Mouse (Mus musculus): Measurements from ENCODE around the gene Ushbp1. TPM values are rescaled to one million over a fixed set of nuclear protein-coding genes. Genes with fewer than 3 reads are reported as not detected.
A peak's percentile ranks its signal among the peaks of the same experiment; 100 is the strongest.
"Not testable (repeated sequence)": the region's sequence is repeated elsewhere in the genome, so short reads cannot be mapped to it uniquely, and the experiment has no call there.

Ushbp1 gene
- total RNA-seq, 2 experiments from 2014 or later, result 11.0 to 12.9 TPM

DNA sequence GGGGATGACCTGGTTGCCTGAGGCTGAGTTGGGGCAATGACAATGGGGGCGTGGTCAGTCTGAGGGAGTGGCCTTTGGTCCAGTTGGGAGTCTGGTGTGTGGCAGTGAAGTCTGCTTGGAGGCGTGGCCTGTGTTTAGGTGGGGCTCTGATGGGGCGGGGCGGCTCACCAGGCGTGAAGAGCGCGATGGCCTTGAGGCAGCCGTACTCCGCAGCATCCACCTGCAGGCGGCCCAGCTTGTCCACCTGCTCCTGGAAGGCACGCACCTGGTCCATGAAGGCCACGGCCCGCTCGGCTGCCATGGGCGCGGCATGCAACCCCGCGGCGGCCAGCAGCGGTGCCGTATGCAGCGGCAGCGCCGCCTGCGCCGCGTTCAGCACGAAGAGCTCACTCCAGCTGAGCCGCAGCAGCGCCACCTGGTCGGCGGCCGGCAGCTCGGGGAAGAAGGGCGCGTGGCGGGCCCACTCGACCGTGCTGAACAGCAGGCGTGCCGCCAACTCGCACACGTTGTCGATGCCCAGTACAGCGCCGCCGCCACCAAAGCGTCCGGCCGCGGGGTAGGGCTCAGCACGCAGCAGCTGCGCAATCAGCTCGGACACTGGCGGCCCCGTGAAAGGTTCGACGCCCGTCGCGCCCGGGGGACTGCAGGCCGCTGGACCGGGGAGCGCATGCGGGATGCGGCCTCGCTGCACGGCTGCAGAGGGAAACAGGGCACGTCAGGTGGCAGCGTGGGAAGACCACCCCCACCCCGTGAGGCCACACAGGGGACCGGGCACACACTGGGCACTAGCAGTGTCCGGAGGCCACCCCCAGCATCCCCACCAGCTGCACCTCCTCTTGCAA, 19.8 kb downstream of the Ushbp1 start:
- DNase-seq, result peak; percentile 58
- intact Hi-C loops (cut with DNase I; ENCODE audit: low total_unique reads), result loop anchor here (10.0 kb wide), 1 partner anchor 89 kb away; the partner anchor contains the start of genes Abhd8, Dda1 and Mrpl34

DNA sequence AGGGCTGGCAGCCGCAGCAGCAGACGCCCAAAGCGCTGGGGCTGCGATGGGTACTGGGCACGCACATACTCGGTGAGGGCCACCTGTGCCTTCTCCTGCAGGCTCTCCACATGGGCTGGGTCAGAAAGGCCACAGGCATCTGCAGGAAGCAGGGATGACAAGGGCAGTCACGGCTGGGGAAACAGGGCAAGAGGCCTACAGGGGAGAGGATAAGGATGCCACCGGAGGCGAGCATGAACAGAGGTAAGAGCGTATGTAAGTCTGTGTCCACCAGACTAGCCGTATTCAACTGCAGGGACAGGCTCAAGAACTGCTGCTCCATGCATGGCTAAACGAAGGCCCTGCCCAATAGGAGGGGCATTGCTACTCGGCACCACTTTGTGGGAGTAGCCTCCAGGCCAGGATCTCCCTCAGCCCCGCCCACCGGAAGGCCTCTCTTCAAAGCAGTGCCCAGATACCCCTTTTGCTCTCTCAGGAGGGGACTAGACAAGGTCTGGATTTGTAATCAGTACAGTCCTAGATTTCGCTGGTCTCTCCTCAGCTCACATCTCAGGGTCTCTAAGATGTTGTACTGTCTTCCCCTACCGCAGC, 20.9 kb downstream of the Ushbp1 start:
- intact Hi-C loops (cut with DNase I; ENCODE audit: low total_unique reads), result loop anchor here (5.0 to 10.0 kb wide), 2 partner anchors 33 to 90 kb away; partner anchors contain the start of genes Abhd8, Ankle1, Dda1 and Mrpl34
- no peak for DNase-seq

DNA sequence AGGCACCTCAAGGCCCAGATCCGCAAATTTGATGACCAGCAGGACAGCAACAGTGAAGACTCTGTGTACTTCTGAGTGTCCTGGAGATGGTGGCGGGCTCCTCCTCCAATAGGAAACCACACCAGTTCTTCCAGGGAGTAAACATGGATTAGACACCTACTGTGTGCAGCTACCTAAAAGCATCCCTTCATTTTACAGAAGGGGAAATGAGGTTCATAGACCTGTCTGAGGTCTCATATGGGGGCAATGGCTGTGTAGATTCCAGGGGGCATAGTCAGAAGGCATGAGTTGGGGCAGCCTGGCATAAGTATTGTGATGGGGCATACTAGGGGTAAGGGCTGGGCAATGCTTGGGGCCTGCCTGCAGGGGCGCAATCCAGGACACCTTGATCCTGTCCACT, 22.6 kb downstream of the Ushbp1 start:
- intact Hi-C loops (cut with DNase I; ENCODE audit: low total_unique reads), result loop anchor here (5.0 to 10.0 kb wide), 2 partner anchors 34 to 92 kb away; partner anchors contain the start of genes Abhd8, Ankle1, Dda1 and Mrpl34
- DNase-seq, result no peak

DNA sequence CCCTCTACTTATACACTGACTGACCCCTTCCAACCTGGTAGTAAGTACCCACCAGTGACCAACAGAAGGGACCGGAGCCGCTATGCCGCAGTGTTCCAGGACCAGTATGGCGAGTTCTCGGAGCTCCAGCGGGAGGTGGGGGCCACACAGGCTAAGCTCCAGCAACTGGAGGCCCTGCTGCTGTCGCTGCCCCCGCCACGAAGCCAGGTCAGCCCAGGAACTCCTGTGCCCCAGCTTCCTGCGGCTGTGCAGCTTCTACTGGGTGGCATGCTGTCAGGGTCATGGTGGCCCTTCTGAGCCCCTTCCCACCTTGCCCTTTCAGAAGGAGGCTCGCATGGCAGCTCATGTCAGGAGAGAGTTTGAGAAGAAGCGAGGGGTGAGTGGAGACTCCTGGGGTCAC, 23.2 kb downstream of the Ushbp1 start:
- intact Hi-C loops (cut with DNase I; ENCODE audit: low total_unique reads), result loop anchor here (5.0 to 10.0 kb wide), 2 partner anchors 35 to 92 kb away; partner anchors contain the start of genes Abhd8, Ankle1, Dda1 and Mrpl34
- DNase-seq, result no peak

DNA sequence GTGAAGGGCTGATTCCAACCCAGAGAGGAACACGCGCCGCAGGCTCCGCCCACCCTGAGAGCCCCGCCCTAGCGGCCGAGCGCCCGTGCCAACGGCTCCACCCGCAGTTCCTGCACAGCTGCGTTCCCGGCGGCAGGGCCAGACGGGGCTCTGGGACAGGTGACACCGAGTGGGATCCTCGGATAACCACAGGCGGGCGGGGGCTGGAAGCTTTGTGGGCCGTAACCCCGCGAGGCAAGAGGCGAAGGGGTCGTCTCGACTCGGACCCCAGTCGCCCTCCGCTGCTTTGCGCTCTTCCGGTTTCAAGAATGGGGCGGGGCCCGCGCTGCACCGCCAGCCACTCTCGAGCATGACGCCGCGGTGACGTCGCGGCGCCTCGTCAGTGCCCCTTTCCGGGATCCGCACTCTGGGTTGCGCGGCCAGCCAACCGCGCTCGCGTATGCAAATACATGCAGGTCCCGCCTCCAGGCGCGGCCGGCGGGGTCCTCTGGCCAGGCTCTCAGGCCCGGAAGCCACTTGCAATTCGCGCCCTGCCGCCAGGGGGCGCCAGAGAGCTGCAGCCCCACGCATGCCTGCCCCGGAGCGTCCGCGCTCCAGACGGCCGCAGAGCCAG, 24.3 kb downstream of the Ushbp1 start, which contains the start of gene Ocel1:
Gene Ocel1, plus strand, starts transcription at position 63 of the 613 bp plus-strand sequence.
- DNase-seq, result peak; percentile 97
- intact Hi-C loops (cut with DNase I; ENCODE audit: low total_unique reads), result loop anchor here (5.0 to 10.0 kb wide), 2 partner anchors 36 to 93 kb away; partner anchors contain the start of genes Abhd8, Ankle1, Dda1 and Mrpl34

DNA sequence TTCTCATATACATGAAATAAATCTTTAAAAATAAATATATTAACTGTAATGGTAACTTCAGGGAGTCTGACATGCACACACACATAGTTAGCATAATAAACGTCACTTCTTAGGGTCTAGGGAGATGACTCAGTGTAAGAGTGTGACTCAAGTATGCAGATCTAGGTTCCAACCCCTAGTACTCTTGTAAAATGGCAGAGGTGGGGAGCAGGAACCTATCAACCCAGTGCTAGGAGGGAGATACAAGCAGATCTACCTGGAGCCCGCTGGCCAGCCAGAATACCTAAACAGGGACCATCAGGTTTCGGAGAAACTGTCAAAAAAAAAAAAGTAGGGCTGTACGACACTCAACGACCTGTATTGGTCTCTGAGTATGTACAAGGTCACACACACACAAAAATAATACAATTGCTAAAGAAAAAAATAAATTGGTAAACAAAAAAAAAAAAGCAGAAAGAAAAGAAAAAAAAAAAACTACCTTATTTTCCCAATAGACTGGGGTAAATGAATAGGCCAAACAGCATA, 24.8 kb downstream of the Ushbp1 start:
- intact Hi-C loops (cut with DNase I; ENCODE audit: low total_unique reads), result loop anchor here (5.0 to 10.0 kb wide), 2 partner anchors 37 to 94 kb away; partner anchors contain the start of genes Abhd8, Ankle1, Dda1 and Mrpl34
- DNase-seq, result no peak

DNA sequence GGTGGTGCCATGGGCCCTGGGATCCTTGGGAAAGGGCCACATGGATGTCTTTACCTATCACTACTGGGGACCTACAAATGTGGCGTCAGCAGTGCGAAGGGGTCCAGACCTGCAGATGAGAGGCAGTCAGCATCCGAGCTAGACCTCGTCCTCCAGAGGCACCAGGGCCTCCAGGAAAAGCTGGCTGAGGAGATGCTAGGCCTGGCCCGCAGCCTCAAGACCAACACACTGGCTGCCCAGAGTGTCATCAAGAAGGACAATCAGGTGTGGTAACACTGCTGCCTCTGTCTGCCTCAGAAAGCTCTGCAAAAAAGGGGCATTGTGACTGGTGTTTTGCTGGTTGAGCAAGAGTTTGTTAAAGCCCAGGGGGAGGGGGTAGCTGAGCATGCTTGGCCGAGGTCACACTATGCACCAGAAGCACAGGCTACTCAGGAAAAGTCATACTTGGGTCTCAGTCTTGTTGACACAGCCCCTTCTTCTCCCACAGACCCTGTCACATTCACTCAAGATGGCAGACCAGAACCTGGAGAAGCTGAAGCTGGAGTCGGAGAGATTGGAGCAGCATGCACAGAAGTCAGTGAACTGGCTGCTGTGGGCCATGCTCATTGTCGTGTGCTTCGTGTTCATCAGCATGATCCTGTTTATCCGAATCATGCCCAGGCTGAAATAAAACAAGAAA, 26.4 kb downstream of the Ushbp1 start:
- intact Hi-C loops (cut with DNase I; ENCODE audit: low total_unique reads), result no loop called here
- no peak for DNase-seq

DNA sequence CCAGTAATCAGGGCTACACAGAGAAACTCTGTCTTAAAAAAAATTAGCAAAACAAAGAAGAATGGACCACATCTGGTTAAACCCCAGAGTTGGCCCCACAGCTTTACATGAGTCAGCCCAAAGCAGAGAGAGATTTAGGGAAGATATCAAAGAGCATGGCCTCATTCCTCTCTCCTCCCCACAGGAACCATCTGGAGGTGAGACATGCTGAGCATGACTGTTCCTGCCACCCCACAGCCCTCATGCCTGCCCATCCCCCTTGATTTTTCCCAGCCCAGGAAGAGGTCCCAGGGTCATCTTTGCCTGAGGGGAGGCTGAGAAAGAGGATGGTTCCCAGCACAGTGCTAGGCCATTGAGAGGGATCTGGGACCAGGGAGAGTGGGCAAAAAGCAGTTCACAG, 27.2 kb downstream of the Ushbp1 start:
- intact Hi-C loops (cut with DNase I; ENCODE audit: low total_unique reads), result no loop called here
- DNase-seq, result no peak

DNA sequence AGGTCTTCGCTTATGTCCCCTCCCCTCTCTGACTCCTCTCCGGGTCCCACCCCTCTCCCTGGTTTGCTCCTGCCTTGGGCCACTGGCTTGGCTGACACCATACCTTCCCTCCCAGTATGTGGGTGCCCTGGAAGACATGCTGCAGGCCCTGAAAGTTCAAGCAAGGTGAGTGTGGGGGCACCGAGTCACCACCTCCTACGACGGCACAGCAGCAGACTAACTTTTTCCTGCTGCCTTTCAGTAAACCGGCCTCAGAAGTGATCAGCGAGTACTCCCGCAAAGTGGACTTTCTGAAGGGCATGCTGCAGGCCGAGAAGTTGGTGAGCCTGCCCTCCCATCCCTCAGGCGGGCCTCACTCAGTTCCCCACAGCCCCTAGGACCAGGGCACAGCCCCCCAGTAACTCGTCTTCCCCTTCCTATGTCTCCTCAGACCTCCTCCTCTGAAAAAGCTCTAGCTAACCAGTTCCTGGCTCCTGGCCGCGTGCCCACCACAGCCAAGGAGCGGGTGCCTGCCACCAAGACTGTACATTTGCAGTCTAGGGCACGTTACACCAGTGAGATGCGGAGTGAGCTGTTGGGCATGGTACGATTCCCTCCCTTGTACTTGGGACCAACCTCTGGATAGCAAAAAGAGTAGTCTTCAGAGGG, 27.9 kb downstream of the Ushbp1 start:
- no peak for DNase-seq
- intact Hi-C loops (cut with DNase I; ENCODE audit: low total_unique reads), result no loop called here

DNA sequence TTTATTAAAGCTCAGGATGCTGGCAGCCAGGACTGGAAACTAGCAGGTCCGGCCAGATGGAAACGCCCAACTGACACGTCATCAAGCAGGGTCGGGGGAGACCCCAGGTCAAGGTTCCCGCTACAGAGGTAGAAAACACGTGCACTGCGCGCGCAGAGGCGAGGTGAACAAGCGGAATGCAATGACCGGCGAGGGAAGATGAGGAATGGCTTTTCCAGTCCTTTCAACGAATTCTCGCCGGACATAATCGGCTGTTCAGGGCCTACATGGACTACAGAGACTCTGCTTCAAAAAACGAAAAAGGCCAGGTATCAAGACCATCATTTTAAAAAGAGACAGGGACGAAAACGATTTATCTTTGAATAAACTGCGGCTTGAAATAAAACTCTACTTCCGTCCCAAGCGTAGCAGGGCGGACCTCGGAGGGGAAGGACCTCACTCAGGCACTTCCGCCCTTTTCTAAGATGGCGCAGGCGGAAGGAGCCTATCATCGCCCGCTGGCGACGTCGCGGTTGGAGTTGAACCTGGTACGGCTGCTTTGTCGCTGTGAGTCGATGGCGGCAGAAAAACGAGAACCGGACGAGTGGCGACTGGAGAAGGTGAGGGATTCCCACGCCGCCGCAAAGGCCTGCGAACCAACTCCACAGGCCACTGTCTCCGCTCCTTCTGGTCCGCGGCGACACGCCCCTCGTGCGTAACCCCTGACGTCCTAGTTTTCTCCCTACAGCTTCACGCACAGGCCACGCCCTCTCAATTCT, 28.7 kb downstream of the Ushbp1 start, which contains the start of gene Use1:
Gene Use1, plus strand, starts transcription at position 78 of the 758 bp plus-strand sequence.
- peak; percentile 87 for DNase-seq
- intact Hi-C loops (cut with DNase I; ENCODE audit: low total_unique reads), result no loop called here

DNA sequence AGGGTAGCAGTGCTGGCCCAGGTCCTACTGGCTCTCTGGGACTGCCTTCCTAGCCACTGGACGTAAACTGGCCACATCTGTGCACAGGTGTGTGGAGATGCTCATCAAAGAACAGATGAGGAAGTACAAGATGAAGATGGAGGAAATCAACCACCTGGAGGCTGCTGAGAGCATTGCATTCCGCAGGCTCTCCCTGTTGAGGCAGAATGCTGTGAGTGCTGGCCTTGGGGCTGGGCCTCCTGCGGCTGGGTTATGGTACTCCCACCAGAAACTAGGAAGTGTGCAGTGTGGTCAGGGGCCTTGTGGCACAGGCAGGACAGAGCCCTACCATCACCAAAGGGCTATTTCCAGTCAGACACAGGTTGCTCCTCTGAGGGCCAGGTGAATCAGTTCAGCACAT, 37.6 kb downstream of the Ushbp1 start:
- intact Hi-C loops (cut with DNase I; ENCODE audit: low total_unique reads), result no loop called here
- DNase-seq, result no peak

DNA sequence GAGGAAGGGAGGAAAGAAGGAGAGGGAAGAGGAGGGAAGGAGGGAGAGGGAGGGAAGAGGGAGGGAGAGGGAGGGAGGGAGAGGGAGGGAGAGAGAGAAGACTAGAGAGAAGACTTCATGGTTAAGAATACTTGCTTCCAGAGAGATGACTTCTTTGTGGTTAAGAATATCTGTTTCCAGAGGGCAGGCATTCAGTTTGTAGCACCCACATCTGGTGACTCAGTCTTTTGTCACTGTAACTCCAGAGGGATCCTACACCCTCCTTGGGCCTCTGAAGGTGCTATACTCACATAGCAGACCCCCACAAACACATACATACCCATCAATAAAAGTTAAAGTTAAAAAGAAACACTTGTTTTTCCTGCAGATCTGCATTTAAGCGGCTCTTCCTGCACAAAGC, 44.1 kb downstream of the Ushbp1 start:
- intact Hi-C loops (cut with DNase I; ENCODE audit: low total_unique reads), result no loop called here
- no peak for DNase-seq

DNA sequence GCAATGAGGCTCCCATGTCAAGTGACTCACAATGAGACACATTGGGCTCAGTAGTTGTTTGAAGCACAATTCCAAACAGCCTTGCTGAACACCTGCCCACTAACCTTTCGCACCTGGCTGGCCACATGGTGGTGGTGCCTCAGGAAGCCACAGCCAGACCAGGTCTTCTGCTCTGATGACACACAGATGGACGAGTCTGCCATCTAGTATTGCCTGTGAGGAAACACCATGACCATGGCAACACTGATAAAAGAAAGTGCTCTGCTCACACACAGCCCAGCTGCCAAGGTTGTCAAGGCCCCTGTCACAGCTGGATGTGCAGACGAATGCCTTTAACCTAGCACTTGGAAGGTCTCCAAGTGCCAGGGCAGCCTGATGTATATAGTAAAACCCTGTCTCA, 44.5 kb downstream of the Ushbp1 start:
- intact Hi-C loops (cut with DNase I; ENCODE audit: low total_unique reads), result no loop called here
- no peak for DNase-seq

DNA sequence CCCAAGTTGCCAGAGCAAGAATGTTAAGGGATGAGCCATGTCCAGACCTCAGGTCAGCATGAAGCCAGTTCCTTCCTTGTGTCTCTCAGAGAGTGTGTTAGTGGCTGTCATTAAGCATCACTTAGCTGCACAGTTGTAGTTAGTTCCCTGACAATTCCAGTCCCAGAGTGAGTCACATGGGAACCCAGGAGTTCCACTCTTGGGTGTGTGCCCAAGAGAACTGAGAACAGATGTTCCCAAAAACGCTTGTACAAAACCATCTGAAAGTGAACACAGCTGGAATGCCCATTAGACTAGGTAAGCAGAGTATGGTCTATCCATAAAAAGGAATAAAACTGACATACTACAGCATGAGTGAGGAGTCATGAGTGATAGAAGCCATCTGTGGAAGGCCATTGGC, 49.0 kb downstream of the Ushbp1 start:
- intact Hi-C loops (cut with DNase I; ENCODE audit: low total_unique reads), result no loop called here
- no peak for DNase-seq

DNA sequence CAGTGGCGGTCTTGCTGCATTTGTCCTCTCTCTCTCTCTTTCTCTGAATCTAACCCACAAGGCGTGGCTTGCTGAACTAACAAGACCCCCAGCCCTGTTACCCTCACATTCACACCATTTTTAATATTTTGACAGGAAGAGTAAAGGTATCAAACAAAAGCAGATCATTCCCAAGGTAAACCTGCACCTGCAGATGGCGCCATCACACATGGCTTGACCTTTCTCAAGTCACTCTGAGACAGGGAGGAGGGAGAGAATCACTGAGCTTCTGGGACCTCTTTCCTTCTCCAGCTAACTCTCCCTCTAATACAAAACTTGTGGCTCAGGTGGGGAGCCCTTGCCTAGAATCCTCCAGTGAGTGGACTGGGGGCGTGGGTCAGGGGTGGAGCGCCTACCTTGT, 55.0 kb downstream of the Ushbp1 start:
- DNase-seq, result no peak
- intact Hi-C loops (cut with DNase I; ENCODE audit: low total_unique reads), result no loop called here

DNA sequence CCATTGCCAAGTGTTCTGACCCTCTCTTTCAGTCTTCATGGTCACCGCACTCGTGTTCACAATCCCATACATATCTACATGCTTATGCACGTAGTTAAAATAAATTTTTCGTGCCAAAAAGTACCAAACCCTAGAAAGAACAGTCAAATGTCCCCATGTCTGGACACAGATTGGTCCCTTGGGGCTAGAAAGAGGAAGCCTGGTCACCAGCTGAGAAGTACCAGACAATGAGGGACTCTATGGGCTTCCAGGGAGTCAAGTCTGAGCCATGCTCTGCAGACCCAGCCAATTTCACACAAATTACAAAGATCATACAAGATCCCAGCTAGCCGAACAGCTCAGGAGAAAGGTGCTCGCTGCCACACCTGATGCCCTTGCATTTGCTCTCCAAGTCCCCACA, 57.8 kb downstream of the Ushbp1 start:
- DNase-seq; intact Hi-C loops (cut with DNase I; ENCODE audit: low total_unique reads): not testable (repeated sequence)
